Mouse (Mus musculus) hindbrain, embryonic 11.5 days (tissue): Measurements from ENCODE around the gene Tmod3. TPM values are rescaled to one million over a fixed set of nuclear protein-coding genes. Genes with fewer than 3 reads are reported as not detected.

Experiments used
- ATAC-seq: fragments of 200-750 bp; cut with Nextera tagmentation; 2 replicates; pipeline ENCODE4 v1.8.0; 2017; ENCODE audit warnings: mild to moderate bottlenecking, moderate TSS enrichment, moderate library complexity; ENCODE audit not compliant: low FRiP score
- DNase-seq: peaks from one replicate; pipeline ENCODE4 v3.0.0-alpha.2; 2015; ENCODE audit warnings: low spot score
- H3K27ac ChIP-seq: fragments of 300-500 bp; sonication (generic); 2 replicates; pipeline ENCODE4 v1.5.1; 2014; ENCODE audit warnings: mild to moderate bottlenecking, low read depth, low read length
- H3K27me3 ChIP-seq: fragments of 300-500 bp; sonication (generic); 2 replicates; pipeline ENCODE4 v1.6.1; 2014; ENCODE audit warnings: mild to moderate bottlenecking, low read length, moderate library complexity, mixed read lengths; ENCODE audit not compliant: control insufficient read depth, insufficient read depth
- H3K36me3 ChIP-seq: fragments of 300-500 bp; sonication (generic); 2 replicates; pipeline ENCODE4 v1.6.1; 2014; ENCODE audit warnings: mild to moderate bottlenecking, low read length, moderate library complexity, mixed read lengths; ENCODE audit not compliant: control insufficient read depth, insufficient read depth
- H3K4me1 ChIP-seq: fragments of 300-500 bp; sonication (generic); replicated peaks from 2 replicates; pipeline ENCODE4 v1.6.1; 2014; ENCODE audit warnings: low read length, mixed read lengths; ENCODE audit not compliant: control insufficient read depth, insufficient read depth
- H3K4me2 ChIP-seq: fragments of 300-500 bp; sonication (generic); replicated peaks from 2 replicates; pipeline ENCODE4 v1.6.1; 2014; ENCODE audit warnings: mild to moderate bottlenecking, low read depth, low read length
- H3K4me3 ChIP-seq: fragments of 300-500 bp; sonication (generic); 2 replicates; pipeline ENCODE4 v1.5.1; 2014; ENCODE audit warnings: low read depth, low read length
- H3K9ac ChIP-seq: fragments of 300-500 bp; sonication (generic); 2 replicates; pipeline ENCODE4 v1.6.1; 2014; ENCODE audit warnings: low read depth, low read length
- H3K9me3 ChIP-seq: fragments of 300-500 bp; sonication (generic); 2 replicates; pipeline ENCODE4 v1.6.1; 2016; ENCODE audit warnings: low read length; ENCODE audit not compliant: control insufficient read depth
- WGBS: fragments of 180-500 bp; shearing (Covaris S2); extraction: QIAGEN DNeasy Blood & Tissue Kit; methylation state at CpG from one replicate; pipeline ENCODE4 v1.1.7; 2014; 5-methylcytosine and 5-hydroxymethylcytosine counted together
- polyA plus RNA-seq: library from polyadenylated mRNA; unstranded; fragments of >200 nt; fragmentation: Nextera tagmentation; extraction: Ambion mirVana; gene quantifications from 2 replicates; pipeline ENCODE4 v1.2.1, GENCODE M21; 2014

Tmod3 gene
- polyA plus RNA-seq, 1 experiment from 2014 or later: 96.9 TPM

- no peak for ATAC-seq
- Histone ChIP-seq H3K4me1 (no peaks in the 10 kb centered on the region), H3K36me3 (peaks cover 6% of the 10 kb centered on the region), H3K4me2 (no peak overlapping the region), H3K27ac (no peak overlapping the region), H3K9me3 (no peaks in the 10 kb centered on the region), H3K27me3 (no peaks in the 10 kb centered on the region), H3K9ac (no peak overlapping the region), H3K4me3 (no peak overlapping the region)
- 90% methylated on average over 15 of the region's 15 CpGs for WGBS
- no peak for DNase-seq
Observed at GRCm38 (mm10) chr9:75589850-75590790, 30.7 kb upstream of the Tmod3 start.

DNA sequence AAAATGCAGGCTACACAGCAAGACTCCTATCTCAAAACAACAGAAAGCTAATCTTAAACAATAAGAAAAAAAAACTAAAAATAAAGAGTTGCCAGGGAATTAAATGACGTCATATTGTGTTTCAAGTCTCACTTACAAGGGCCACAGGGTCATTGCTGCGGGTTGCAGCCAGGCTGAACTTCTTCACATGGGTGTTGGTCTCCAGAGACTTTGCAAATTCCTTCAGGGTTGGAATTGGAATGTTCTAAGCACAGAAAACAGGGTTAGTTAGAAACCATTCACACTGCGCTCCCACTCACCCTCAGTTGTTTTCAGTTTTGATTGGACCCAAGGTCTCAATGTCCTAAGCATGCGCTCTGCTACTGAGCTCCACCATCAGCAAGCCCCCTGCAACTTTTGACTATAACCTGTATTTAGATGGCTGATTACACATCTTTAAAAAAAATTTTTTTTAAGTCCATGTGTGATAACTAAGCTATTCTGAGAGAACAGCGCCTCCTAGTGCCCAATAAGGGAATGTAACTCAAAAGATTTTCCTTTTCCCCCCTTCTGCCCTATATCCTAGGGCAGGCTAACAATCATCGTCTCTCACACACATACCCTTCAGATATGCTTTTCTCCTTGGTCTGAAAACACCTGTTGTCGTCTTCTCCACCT is 22.4 kb upstream of the Tmod3 start:
- no peak overlapping the region for H3K4me3 ChIP-seq
- H3K4me1 ChIP-seq: no peaks in the 10 kb centered on the region
- 54% methylated on average over 7 of the region's 7 CpGs for WGBS
- H3K9me3 ChIP-seq: no peaks in the 10 kb centered on the region
- DNase-seq (peak; percentile 54), ATAC-seq (no peak)
- no peak overlapping the region for H3K27ac ChIP-seq
- H3K9ac ChIP-seq: no peak overlapping the region
- H3K36me3 ChIP-seq: no peaks in the 10 kb centered on the region
- H3K27me3 ChIP-seq: no peaks in the 10 kb centered on the region
- no peak overlapping the region for H3K4me2 ChIP-seq

DNA sequence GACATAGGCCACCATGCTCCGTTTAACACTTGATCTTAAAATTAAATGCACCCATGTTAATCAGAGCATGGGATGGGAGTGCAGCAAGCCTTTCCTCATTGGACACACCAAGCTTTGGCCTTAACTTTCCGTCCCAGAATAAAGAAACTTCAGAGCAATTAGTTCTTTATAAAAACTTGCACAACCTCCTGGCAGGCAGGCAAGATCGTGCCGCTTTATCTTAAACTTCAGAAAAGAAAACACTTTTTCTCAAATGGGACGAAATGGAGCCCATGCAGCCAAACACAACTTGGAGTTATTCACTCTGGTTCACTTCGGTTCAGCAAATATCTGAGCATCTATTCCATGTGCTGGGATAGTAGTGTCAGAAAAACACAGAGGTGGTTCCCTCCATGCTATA is 19.9 kb upstream of the Tmod3 start:
- Histone ChIP-seq H3K4me3 (no peak overlapping the region), H3K27me3 (no peaks in the 10 kb centered on the region), H3K4me2 (no peak overlapping the region), H3K9ac (no peak overlapping the region), H3K9me3 (no peaks in the 10 kb centered on the region), H3K27ac (no peak overlapping the region), H3K4me1 (no peaks in the 10 kb centered on the region), H3K36me3 (peaks cover 8% of the 10 kb centered on the region; the same call in 1 of the 2 replicates)
- ATAC-seq (no peak), DNase-seq (no peak)
- WGBS: 90% methylated on average over 6 of the region's 6 CpGs

- Histone ChIP-seq H3K9ac (no peak overlapping the region), H3K27me3 (no peaks in the 10 kb centered on the region), H3K36me3 (peaks cover 8% of the 10 kb centered on the region; the same call in 1 of the 2 replicates), H3K4me2 (no peak overlapping the region), H3K27ac (no peak overlapping the region), H3K4me3 (no peak overlapping the region), H3K4me1 (no peaks in the 10 kb centered on the region), H3K9me3 (no peaks in the 10 kb centered on the region)
- WGBS: 92% methylated on average over 5 of the region's 5 CpGs
- ATAC-seq (no peak), DNase-seq (no peak)
Observed at GRCm38 (mm10) chr9:75571036-75571942, 11.8 kb upstream of the Tmod3 start.

DNA sequence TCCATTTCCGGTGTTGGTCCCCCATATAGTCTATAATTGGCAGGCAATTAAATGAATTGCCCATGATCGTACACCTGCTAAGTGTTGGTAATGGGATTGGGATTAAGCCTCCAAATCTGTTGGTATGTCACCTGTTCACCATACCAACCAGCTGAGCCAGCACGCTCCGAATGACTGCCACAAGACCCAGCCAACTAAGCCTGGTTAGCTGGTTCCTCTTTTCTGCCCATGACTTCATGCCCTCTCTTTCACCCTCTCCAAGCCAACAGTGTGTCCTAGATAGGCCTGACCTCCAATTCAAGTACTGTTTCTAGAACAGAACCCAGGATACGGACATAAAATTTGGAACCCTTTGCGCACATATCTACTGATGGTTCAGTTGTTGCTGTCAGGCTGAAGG is 8.9 kb upstream of the Tmod3 start:
- H3K9ac ChIP-seq: no peak overlapping the region
- no peak overlapping the region for H3K4me2 ChIP-seq
- H3K27ac ChIP-seq: no peak overlapping the region
- H3K36me3 ChIP-seq: no peaks in the 10 kb centered on the region
- DNase-seq (no peak), ATAC-seq (no peak)
- no peaks in the 10 kb centered on the region for H3K4me1 ChIP-seq
- 96% methylated on average over 6 of the region's 6 CpGs for WGBS
- no peak overlapping the region for H3K4me3 ChIP-seq
- H3K9me3 ChIP-seq: no peaks in the 10 kb centered on the region
- H3K27me3 ChIP-seq: no peaks in the 10 kb centered on the region

DNA sequence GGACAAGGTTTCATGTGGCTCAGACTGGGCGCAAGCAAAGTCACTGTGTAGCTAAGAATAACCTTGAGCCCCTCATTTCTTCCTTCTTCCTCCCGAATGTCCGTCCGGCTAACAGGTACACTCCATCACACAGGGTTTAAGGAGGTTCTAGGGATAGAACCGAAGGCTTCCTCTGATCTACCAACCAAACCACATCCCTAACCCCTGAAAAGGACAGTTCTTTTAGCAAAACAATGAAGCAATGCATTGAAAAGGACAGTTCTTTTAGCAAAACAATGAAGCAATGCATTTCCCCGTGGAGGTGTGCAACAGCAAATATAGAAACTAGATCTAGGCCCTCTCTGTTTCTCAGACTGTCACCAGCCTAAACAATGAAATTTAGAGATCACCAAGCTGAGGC is 5.4 kb upstream of the Tmod3 start:
- H3K9me3 ChIP-seq: no peaks in the 10 kb centered on the region
- H3K36me3 ChIP-seq: no peaks in the 10 kb centered on the region
- 79% methylated on average over 6 of the region's 6 CpGs for WGBS
- no peak for DNase-seq
- no peak overlapping the region for H3K9ac ChIP-seq
- no peak overlapping the region for H3K4me3 ChIP-seq
- no peaks in the 10 kb centered on the region for H3K4me1 ChIP-seq
- no peak for ATAC-seq
- no peak overlapping the region for H3K4me2 ChIP-seq
- H3K27me3 ChIP-seq: no peaks in the 10 kb centered on the region
- H3K27ac ChIP-seq: no peak overlapping the region

DNA sequence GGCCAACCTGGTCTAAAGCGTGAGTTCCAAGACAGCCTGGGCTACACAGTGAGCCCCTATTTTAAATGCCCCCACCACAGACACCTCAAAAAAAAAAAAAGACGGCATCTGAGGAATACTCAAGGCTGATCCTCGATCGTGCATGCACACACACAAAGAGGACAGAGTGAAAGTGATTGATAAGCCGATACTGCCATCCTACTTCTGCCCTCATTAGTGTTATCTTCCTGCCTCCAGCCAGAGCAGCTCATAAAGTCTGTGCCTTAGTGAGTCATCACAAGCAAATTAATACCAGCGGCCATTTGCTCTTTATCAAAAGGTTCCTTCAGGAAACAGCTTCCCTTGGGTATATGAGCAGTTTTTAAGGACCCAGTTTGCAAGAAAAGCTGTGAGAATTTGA is 4.2 kb upstream of the Tmod3 start:
- Histone ChIP-seq H3K36me3 (no peaks in the 10 kb centered on the region), H3K4me2 (no peak overlapping the region), H3K9me3 (no peaks in the 10 kb centered on the region), H3K4me1 (no peaks in the 10 kb centered on the region), H3K9ac (no peak overlapping the region), H3K27me3 (no peaks in the 10 kb centered on the region), H3K4me3 (no peak overlapping the region), H3K27ac (no peak overlapping the region)
- 85% methylated on average over 6 of the region's 6 CpGs for WGBS
- ATAC-seq (no peak), DNase-seq (no peak)

DNA sequence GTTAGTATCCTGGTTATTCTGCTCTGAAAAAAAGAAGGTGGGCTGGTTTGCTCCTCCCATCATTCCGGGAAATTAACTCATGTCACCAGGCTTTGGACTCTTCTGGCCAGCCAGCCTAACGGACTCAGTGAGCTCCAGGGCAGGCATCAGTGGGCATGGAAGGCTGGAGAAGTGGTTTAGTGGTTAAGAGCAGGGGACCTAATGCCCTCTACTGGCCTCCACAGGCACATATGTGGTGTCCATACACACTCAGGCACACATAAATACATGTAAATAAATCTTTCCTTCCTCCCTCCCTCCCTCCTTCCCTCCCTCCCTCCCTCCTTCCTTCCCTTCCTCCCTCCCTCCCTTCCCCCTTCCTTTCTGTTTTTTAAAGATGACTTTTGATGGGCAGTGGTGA is 3.7 kb upstream of the Tmod3 start:
- no peak for ATAC-seq

More for the DNA sequence above, 3.7 kb upstream of the Tmod3 start:
- H3K27ac ChIP-seq: no peak overlapping the region
- no peaks in the 10 kb centered on the region for H3K27me3 ChIP-seq
- H3K9me3 ChIP-seq: no peaks in the 10 kb centered on the region
- H3K4me1 ChIP-seq: no peaks in the 10 kb centered on the region
- 49% methylated on average over 2 of the region's 2 CpGs for WGBS
- DNase-seq: peak; percentile 10
- H3K4me2 ChIP-seq: no peak overlapping the region
- H3K36me3 ChIP-seq: no peaks in the 10 kb centered on the region
- H3K4me3 ChIP-seq: no peak overlapping the region
- H3K9ac ChIP-seq: no peak overlapping the region
